Mouse (Mus musculus): ENCODE measurements around the gene Dhps. TPM values are rescaled to one million over a fixed set of nuclear protein-coding genes. Genes with fewer than 3 reads are reported as not detected.

Dhps gene
- total and polyA plus RNA-seq, 3 experiments = 44.7 to 88.5 (median 60.1) TPM

GRCm38 (mm10) chr8:85033867-85034266 lies 37.7 kb upstream of the Dhps start:
- H3K36me3 ChIP-seq (replicated peaks in 1 of 2; ENCODE audit: control insufficient read depth in 1 of 2, insufficient read depth in 1 of 2, low read length in 1 of 2) = peaks cover 39 to 50% of the 10 kb centered on the region in 2 experiments
- no peak overlapping the region for H3K4me2 ChIP-seq (ENCODE audit: insufficient read depth, low read depth, poor library complexity, severe bottlenecking)

GRCm38 (mm10) chr8:85034764-85035163 lies 36.8 kb upstream of the Dhps start:
- dilution Hi-C loops (cut with MboI; ENCODE audit: extremely low pct_ligation_motif_present, extremely low pct_unique_long_range_greater_than_20kb, low sequenced_read_pairs) = no loop called here
- H3K4me3 ChIP-seq (replicated peaks in 1 of 3; ENCODE audit: low read depth in 2 of 3, low read length in 2 of 3, poor library complexity in 1 of 3) = peak overlapping the region; percentile 6 to 90 (median 31)
- TF ChIP-seq TBP (conservative IDR thresholded peaks at IDR 0.05; ENCODE audit: low read depth, low read length) = no peak
- peak; percentile 88 for TF ChIP-seq NRF1 (IDR thresholded peaks at IDR 0.05; ENCODE audit: low read depth, low read length)
- no peak for TF ChIP-seq MAZ (IDR thresholded peaks at IDR 0.05; ENCODE audit: low read depth, low read length)
- TF ChIP-seq CHD1 (IDR thresholded peaks at IDR 0.05; ENCODE audit: low read depth, low read length) = no peak
- TF ChIP-seq USF1 (IDR thresholded peaks at IDR 0.05; ENCODE audit: low read depth, low read length) = no peak
- no peak for TF ChIP-seq ZNF384 (IDR thresholded peaks at IDR 0.05; ENCODE audit: low read depth, low read length)
- TF ChIP-seq CTCF (conservative IDR thresholded peaks at IDR 0.05 in 1 of 2, IDR thresholded peaks at IDR 0.05 in 1 of 2; ENCODE audit: low read depth in 2 of 2, low read length in 2 of 2) = no peak
- no peak for TF ChIP-seq ETS1 (conservative IDR thresholded peaks at IDR 0.05; ENCODE audit: low read depth, low read length)
- TF ChIP-seq ZKSCAN1 (IDR thresholded peaks at IDR 0.05; ENCODE audit: borderline replicate concordance, low read depth, low read length) = no peak
- peak; percentile 79 for TF ChIP-seq SIN3A (IDR thresholded peaks at IDR 0.05; ENCODE audit: low read length)
- TF ChIP-seq IRF4 (IDR thresholded peaks at IDR 0.05; ENCODE audit: low read depth, low read length) = no peak
- no peak for TF ChIP-seq RAD21 (IDR thresholded peaks at IDR 0.05; ENCODE audit: low read depth, low read length)
- TF ChIP-seq CHD2 (IDR thresholded peaks at IDR 0.05; ENCODE audit: low read length) = peak; percentile 7; the same call in 1 of the 2 replicates
- TF ChIP-seq ZMIZ1 (IDR thresholded peaks at IDR 0.05; ENCODE audit: low read depth, low read length) = no peak
- peak; percentile 80 for TF ChIP-seq MAX (IDR thresholded peaks at IDR 0.05; ENCODE audit: low read length)
- TF ChIP-seq POLR2A (IDR thresholded peaks at IDR 0.05; ENCODE audit: low read depth, low read length) = peak; percentile 44; the same call in 1 of the 2 replicates
- TF ChIP-seq MXI1 (IDR thresholded peaks at IDR 0.05; ENCODE audit: low read depth, low read length) = peak; percentile 61
- no peak for TF ChIP-seq ELF1 (IDR thresholded peaks at IDR 0.05; ENCODE audit: low read depth, low read length)
- TF ChIP-seq BHLHE40 (IDR thresholded peaks at IDR 0.05; ENCODE audit: low read depth, low read length) = peak; percentile 85
- peak; percentile 76 for TF ChIP-seq HCFC1 (IDR thresholded peaks at IDR 0.05; ENCODE audit: low read depth, low read length)
- no peak for TF ChIP-seq ZC3H11A (IDR thresholded peaks at IDR 0.05; ENCODE audit: low read depth, low read length)
- TF ChIP-seq MYC (IDR thresholded peaks at IDR 0.05; ENCODE audit: low read depth, low read length) = peak; percentile 58; the same call in 1 of the 2 replicates
- peak; percentile 79; the same call in 1 of the 2 replicates for TF ChIP-seq POLR2AphosphoS2 (IDR thresholded peaks at IDR 0.05; ENCODE audit: low read depth, low read length)
- TF ChIP-seq KAT2A (IDR thresholded peaks at IDR 0.05; ENCODE audit: insufficient replicate concordance, low read length) = no peak
- TF ChIP-seq MEF2A (IDR thresholded peaks at IDR 0.05; ENCODE audit: borderline replicate concordance, low read depth, low read length) = no peak
- TF ChIP-seq UBTF (IDR thresholded peaks at IDR 0.05; ENCODE audit: low read depth, low read length) = no peak

More at GRCm38 (mm10) chr8:85033867-85034266, 37.7 kb upstream of the Dhps start:
- Histone ChIP-seq H3K9ac (ENCODE audit: insufficient read depth, low read depth) (no peak overlapping the region), H3K27me3 (replicated peaks) (no peaks in the 10 kb centered on the region), H3K4me3 (replicated peaks in 1 of 3; ENCODE audit: low read depth in 2 of 3, low read length in 2 of 3, poor library complexity in 1 of 3) (no peak overlapping the region), H3K79me2 (replicated peaks; ENCODE audit: control insufficient read depth, extremely low read depth, insufficient read depth, poor library complexity, severe bottlenecking) (peaks cover 38% of the 10 kb centered on the region), H3K27ac (ENCODE audit: insufficient read depth, low read depth) (0 out of 2 replicates have a peak overlapping the region, but pooled peaks have one; percentile 10), H3K4me1 (ENCODE audit: control insufficient read depth in 1 of 2, insufficient read depth in 2 of 2) (peaks cover 3 to 35% of the 10 kb centered on the region in 2 experiments; a peak in 3 of 4 replicates), H3K9me3 (replicated peaks; ENCODE audit: low read length) (no peaks in the 10 kb centered on the region)
- dilution Hi-C loops (cut with MboI; ENCODE audit: extremely low pct_ligation_motif_present, extremely low pct_unique_long_range_greater_than_20kb, low sequenced_read_pairs) = no loop called here
- TF ChIP-seq SMC3 (IDR thresholded peaks at IDR 0.05; ENCODE audit: low read depth, low read length) = no peak
- TF ChIP-seq ETS1 (conservative IDR thresholded peaks at IDR 0.05; ENCODE audit: low read depth, low read length) = no peak
- TF ChIP-seq PAX5 (IDR thresholded peaks at IDR 0.05; ENCODE audit: low read length) = no peak
- no peak for TF ChIP-seq CHD1 (IDR thresholded peaks at IDR 0.05; ENCODE audit: low read depth, low read length)
- TF ChIP-seq HCFC1 (IDR thresholded peaks at IDR 0.05; ENCODE audit: low read depth, low read length) = no peak
- no peak for TF ChIP-seq UBTF (IDR thresholded peaks at IDR 0.05; ENCODE audit: low read depth, low read length)
- TF ChIP-seq ZMIZ1 (IDR thresholded peaks at IDR 0.05; ENCODE audit: low read depth, low read length) = no peak
- no peak for TF ChIP-seq ZNF384 (IDR thresholded peaks at IDR 0.05; ENCODE audit: low read depth, low read length)
- no peak for TF ChIP-seq ELF1 (IDR thresholded peaks at IDR 0.05; ENCODE audit: low read depth, low read length)
- TF ChIP-seq POLR2A (IDR thresholded peaks at IDR 0.05; ENCODE audit: low read depth, low read length) = no peak
- TF ChIP-seq E2F4 (IDR thresholded peaks at IDR 0.05; ENCODE audit: insufficient replicate concordance, low read depth, low read length) = no peak
- no peak for TF ChIP-seq MXI1 (IDR thresholded peaks at IDR 0.05; ENCODE audit: low read depth, low read length)
- TF ChIP-seq ZC3H11A (IDR thresholded peaks at IDR 0.05; ENCODE audit: low read depth, low read length) = no peak
- TF ChIP-seq GABPA (IDR thresholded peaks at IDR 0.05; ENCODE audit: insufficient replicate concordance, low read depth, low read length) = no peak
- no peak for TF ChIP-seq BHLHE40 (IDR thresholded peaks at IDR 0.05; ENCODE audit: low read depth, low read length)
- DNase-seq (ENCODE audit: extremely low read depth) = no peak
- in situ Hi-C loops (cut with MboI; ENCODE audit: low pct_ligation_motif_present, low pct_unique_long_range_greater_than_20kb, low sequenced_read_pairs) = no loop called here

More at GRCm38 (mm10) chr8:85034764-85035163, 36.8 kb upstream of the Dhps start:
- Histone ChIP-seq H3K79me2 (replicated peaks; ENCODE audit: control insufficient read depth, extremely low read depth, insufficient read depth, poor library complexity, severe bottlenecking) (peaks cover 38% of the 10 kb centered on the region), H3K27me3 (replicated peaks) (no peaks in the 10 kb centered on the region), H3K9ac (ENCODE audit: insufficient read depth, low read depth) (peak overlapping the region; percentile 72), H3K27ac (ENCODE audit: insufficient read depth, low read depth) (no peak overlapping the region), H3K4me1 (ENCODE audit: control insufficient read depth in 1 of 2, insufficient read depth in 2 of 2) (peaks cover under 1 to 35% of the 10 kb centered on the region in 2 experiments; a peak in 3 of 4 replicates), H3K9me3 (replicated peaks; ENCODE audit: low read length) (no peaks in the 10 kb centered on the region), H3K36me3 (replicated peaks in 1 of 2; ENCODE audit: control insufficient read depth in 1 of 2, insufficient read depth in 1 of 2, low read length in 1 of 2) (peaks cover 32 to 44% of the 10 kb centered on the region in 2 experiments), H3K4me2 (ENCODE audit: insufficient read depth, low read depth, poor library complexity, severe bottlenecking) (peak overlapping the region; percentile 93)
- peak; percentile 82 for DNase-seq (ENCODE audit: extremely low read depth)
- in situ Hi-C loops (cut with MboI; ENCODE audit: low pct_ligation_motif_present, low pct_unique_long_range_greater_than_20kb, low sequenced_read_pairs) = no loop called here
